Mouse (Mus musculus) hindbrain, embryonic 16.5 days (tissue): Measurements from ENCODE around the gene Zc3h10. TPM values are rescaled to one million over a fixed set of nuclear protein-coding genes. Genes with fewer than 3 reads are reported as not detected.

ENCODE experiments used
- ATAC-seq: fragments of 200-750 bp; cut with Nextera tagmentation; 2 replicates; pipeline ENCODE4 v1.8.0; 2017; ENCODE audit warnings: moderate TSS enrichment, moderate library complexity
- H3K27ac ChIP-seq: fragments of 300-500 bp; sonication (generic); 2 replicates; pipeline ENCODE4 v1.5.1; 2014; ENCODE audit warnings: low read depth, mild to moderate bottlenecking, control low read depth, low read length, moderate library complexity
- H3K27me3 ChIP-seq: fragments of 300-500 bp; sonication (generic); replicated peaks from 2 replicates; pipeline ENCODE4 v1.6.1; 2014; ENCODE audit warnings: low read length; ENCODE audit not compliant: control insufficient read depth, insufficient read depth
- H3K36me3 ChIP-seq: fragments of 300-500 bp; sonication (generic); 2 replicates; pipeline ENCODE4 v1.6.1; 2014; ENCODE audit warnings: mild to moderate bottlenecking, low read length, moderate library complexity, mixed read lengths; ENCODE audit not compliant: control insufficient read depth, insufficient read depth
- H3K4me1 ChIP-seq: fragments of 300-500 bp; sonication (generic); 2 replicates; pipeline ENCODE4 v1.6.1; 2014; ENCODE audit warnings: low read depth, low read length; ENCODE audit not compliant: control insufficient read depth, insufficient read depth
- H3K4me2 ChIP-seq: fragments of 300-500 bp; sonication (generic); 2 replicates; pipeline ENCODE4 v1.6.1; 2014; ENCODE audit warnings: mild to moderate bottlenecking, low read length, control low read depth, moderate library complexity
- H3K4me3 ChIP-seq: fragments of 300-500 bp; sonication (generic); 2 replicates; pipeline ENCODE4 v1.5.1; 2014; ENCODE audit warnings: mild to moderate bottlenecking, low read length, control low read depth, moderate library complexity
- H3K9ac ChIP-seq: fragments of 300-500 bp; sonication (generic); 2 replicates; pipeline ENCODE4 v1.6.1; 2014; ENCODE audit warnings: low read depth, mild to moderate bottlenecking, control low read depth, low read length, moderate library complexity
- H3K9me3 ChIP-seq: fragments of 300-500 bp; sonication (generic); 2 replicates; pipeline ENCODE4 v1.6.1; 2014; ENCODE audit warnings: mild to moderate bottlenecking, low read length, moderate library complexity; ENCODE audit not compliant: control insufficient read depth
- WGBS: fragments of 180-500 bp; shearing (Covaris S2); extraction: QIAGEN DNeasy Blood & Tissue Kit; methylation state at CpG from one replicate; pipeline ENCODE4 v1.1.7; 2014; 5-methylcytosine and 5-hydroxymethylcytosine counted together
- polyA plus RNA-seq: library from polyadenylated mRNA; unstranded; fragments of >200 nt; fragmentation: Nextera tagmentation; extraction: Ambion mirVana; gene quantifications from 2 replicates; pipeline ENCODE4 v1.2.1, GENCODE M21; 2015

Zc3h10 gene
- polyA plus RNA-seq, 1 experiment from 2014 or later = 17.0 TPM

DNA sequence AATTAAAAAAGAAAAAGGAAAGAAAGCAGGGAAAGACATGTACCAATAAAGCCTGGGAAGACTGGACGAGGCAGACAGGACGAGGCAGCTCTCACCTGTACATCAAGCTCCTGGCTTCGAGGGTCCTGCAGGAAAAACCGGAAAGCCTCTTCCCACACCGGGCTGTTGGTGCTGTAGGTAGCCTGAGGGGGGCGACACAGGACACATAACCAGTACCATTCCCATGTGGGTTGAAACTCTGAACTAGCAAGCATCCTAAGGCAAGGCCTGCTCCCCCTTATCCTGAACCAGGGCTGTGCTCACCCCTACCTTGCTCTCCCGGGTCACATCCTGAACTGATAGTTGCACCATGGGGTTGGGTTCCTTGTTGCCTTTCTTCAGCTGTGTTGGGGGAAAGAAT, 28.7 kb downstream of the Zc3h10 start:
- no peaks in the 10 kb centered on the region; the same call in 1 of the 2 replicates for H3K4me1 ChIP-seq
- H3K36me3 ChIP-seq = no peaks in the 10 kb centered on the region
- no peak overlapping the region for H3K4me3 ChIP-seq
- H3K27ac ChIP-seq = no peak overlapping the region
- no peak; the same call in 1 of the 2 replicates for ATAC-seq
- peaks cover 5% of the 10 kb centered on the region for H3K27me3 ChIP-seq
- no peak overlapping the region for H3K4me2 ChIP-seq
- H3K9me3 ChIP-seq = no peaks in the 10 kb centered on the region
- 78% methylated on average over 7 of the region's 7 CpGs for WGBS
- H3K9ac ChIP-seq = no peak overlapping the region

DNA sequence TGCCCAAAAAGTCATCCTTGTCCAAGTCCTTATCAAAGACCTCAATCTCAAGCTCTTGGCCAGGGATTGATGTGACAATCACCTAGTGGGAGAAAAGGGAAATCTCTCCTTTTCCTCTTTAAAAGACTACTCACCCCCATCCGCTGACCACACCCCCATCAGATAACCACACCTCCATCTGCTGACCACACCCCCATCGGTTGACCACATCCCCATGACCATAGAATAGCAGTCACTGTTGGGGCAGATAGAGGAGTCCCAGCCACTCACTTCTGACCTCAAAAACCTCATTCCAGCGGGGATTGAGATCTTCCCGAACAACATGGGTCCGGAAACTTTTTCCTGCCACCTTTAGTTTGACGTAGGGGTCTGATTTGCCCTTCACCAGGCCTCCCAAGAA, 30.9 kb downstream of the Zc3h10 start:
- WGBS = 29% methylated on average over 6 of the region's 6 CpGs
- ATAC-seq = no peak
- no peaks in the 10 kb centered on the region for H3K36me3 ChIP-seq
- H3K9me3 ChIP-seq = no peaks in the 10 kb centered on the region
- H3K27me3 ChIP-seq = peaks cover 4% of the 10 kb centered on the region
- H3K4me2 ChIP-seq = no peak overlapping the region
- no peak overlapping the region for H3K27ac ChIP-seq
- no peak overlapping the region for H3K4me3 ChIP-seq
- H3K9ac ChIP-seq = no peak overlapping the region
- no peaks in the 10 kb centered on the region for H3K4me1 ChIP-seq

DNA sequence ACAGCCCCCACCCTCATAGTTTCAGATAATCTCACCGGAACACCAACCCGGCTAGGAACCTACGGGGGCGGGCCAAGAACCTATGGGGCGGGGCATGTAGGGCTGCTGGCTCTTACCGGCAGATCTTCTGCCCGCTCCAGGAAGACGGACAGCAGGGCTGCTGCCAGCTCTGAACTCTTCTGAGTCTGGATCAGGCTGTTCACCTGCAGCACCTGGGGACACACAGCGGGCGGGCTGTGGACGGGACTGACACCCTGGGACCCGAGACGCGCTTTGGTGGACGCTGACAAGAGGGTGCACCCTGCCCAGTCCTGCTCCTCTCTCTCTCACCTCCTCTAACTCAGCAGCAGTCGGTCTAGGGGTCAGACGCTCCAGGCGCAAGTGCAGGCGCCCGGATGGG, 31.5 kb downstream of the Zc3h10 start:
- Histone ChIP-seq H3K36me3 (0 out of 2 replicates have a peak, but pooled peaks cover 3% of the 10 kb centered on the region), H3K4me3 (no peak overlapping the region), H3K9me3 (no peaks in the 10 kb centered on the region), H3K27ac (no peak overlapping the region), H3K27me3 (peaks cover 4% of the 10 kb centered on the region), H3K4me2 (0 out of 2 replicates have a peak overlapping the region, but pooled peaks have one; percentile 0), H3K4me1 (no peaks in the 10 kb centered on the region), H3K9ac (no peak overlapping the region; the same call in 1 of the 2 replicates)
- no peak for ATAC-seq
- 22% methylated on average over 20 of the region's 20 CpGs for WGBS

GRCm38 (mm10) chr10:128515044-128515443, 32.5 kb downstream of the Zc3h10 start:
- ATAC-seq = no peak
- H3K4me1 ChIP-seq = no peaks in the 10 kb centered on the region
- H3K4me3 ChIP-seq = no peak overlapping the region
- peaks cover 4% of the 10 kb centered on the region for H3K27me3 ChIP-seq
- H3K9me3 ChIP-seq = no peaks in the 10 kb centered on the region
- H3K9ac ChIP-seq = no peak overlapping the region
- no peak overlapping the region for H3K4me2 ChIP-seq
- H3K36me3 ChIP-seq = peaks cover 5% of the 10 kb centered on the region; the same call in 1 of the 2 replicates
- 91% methylated on average over 4 of the region's 4 CpGs for WGBS
- H3K27ac ChIP-seq = no peak overlapping the region

DNA sequence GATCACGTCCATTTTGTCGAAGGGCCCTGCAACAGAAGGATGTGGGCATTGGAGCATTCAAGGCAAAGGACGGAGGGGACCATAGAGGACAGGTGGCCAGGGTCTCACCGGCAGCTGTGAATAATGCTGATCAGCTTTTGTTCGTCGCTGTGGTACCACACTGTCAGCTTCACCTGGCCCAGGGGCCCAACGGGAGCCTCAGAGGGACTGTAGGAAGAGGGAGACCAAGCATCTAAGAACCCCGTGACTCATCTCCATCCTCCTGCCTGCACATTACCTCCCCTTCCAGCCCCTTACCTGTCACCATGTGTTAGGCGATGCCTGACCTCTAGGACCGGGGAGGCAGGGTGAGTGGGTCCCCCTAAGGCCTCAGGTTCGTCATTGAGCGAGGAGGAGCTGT, 35.8 kb downstream of the Zc3h10 start:
- Histone ChIP-seq H3K9me3 (no peaks in the 10 kb centered on the region), H3K4me1 (no peaks in the 10 kb centered on the region), H3K27ac (no peak overlapping the region), H3K4me3 (no peak overlapping the region), H3K4me2 (no peak overlapping the region), H3K27me3 (peaks cover 2% of the 10 kb centered on the region), H3K36me3 (peaks cover 9% of the 10 kb centered on the region; the same call in 1 of the 2 replicates), H3K9ac (no peak overlapping the region)
- ATAC-seq = no peak
- WGBS = 85% methylated on average over 12 of the region's 12 CpGs

- H3K4me3 ChIP-seq = no peak overlapping the region
- ATAC-seq = no peak
- H3K9ac ChIP-seq = no peak overlapping the region
- 91% methylated on average over 9 of the region's 9 CpGs for WGBS
- H3K4me1 ChIP-seq = no peaks in the 10 kb centered on the region
- peaks cover 9% of the 10 kb centered on the region; the same call in 1 of the 2 replicates for H3K36me3 ChIP-seq
- no peak overlapping the region for H3K27ac ChIP-seq
- no peaks in the 10 kb centered on the region; the same call in 1 of the 2 replicates for H3K27me3 ChIP-seq
- H3K4me2 ChIP-seq = no peak overlapping the region
- no peaks in the 10 kb centered on the region for H3K9me3 ChIP-seq
Measured at GRCm38 (mm10) chr10:128511189-128511588, 36.4 kb downstream of the Zc3h10 start.

DNA sequence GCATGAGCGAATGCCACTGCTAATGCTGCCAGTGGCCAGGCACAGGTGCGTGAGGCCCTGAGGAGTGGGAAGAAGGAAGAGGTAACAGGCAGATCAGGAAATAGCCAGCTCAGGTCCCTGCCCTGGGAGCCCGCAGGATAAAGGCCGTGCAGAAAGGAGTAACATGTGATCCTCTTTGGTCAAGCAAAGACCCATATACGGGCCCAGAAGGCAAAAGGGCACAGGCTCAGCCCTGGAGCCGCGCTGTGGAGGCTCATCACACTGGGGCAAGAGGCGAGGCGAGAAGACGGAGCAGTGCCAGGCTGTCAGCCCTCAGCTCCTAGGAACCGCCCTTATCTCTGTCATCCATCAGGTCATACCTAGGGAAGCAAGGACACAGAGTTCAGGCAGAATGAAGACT, 37.3 kb downstream of the Zc3h10 start:
- ATAC-seq = no peak
- 90% methylated on average over 11 of the region's 11 CpGs for WGBS
- Histone ChIP-seq H3K9me3 (no peaks in the 10 kb centered on the region), H3K27me3 (no peaks in the 10 kb centered on the region), H3K4me1 (no peaks in the 10 kb centered on the region), H3K4me2 (no peak overlapping the region), H3K4me3 (no peak overlapping the region), H3K9ac (no peak overlapping the region), H3K36me3 (peaks cover 9% of the 10 kb centered on the region; the same call in 1 of the 2 replicates), H3K27ac (no peak overlapping the region)

- WGBS = 84% methylated on average over 4 of the region's 4 CpGs
- H3K4me1 ChIP-seq = no peaks in the 10 kb centered on the region
- ATAC-seq = no peak
- no peak overlapping the region for H3K27ac ChIP-seq
- H3K9ac ChIP-seq = no peak overlapping the region
- H3K4me2 ChIP-seq = no peak overlapping the region
- H3K27me3 ChIP-seq = no peaks in the 10 kb centered on the region
- H3K4me3 ChIP-seq = no peak overlapping the region
- H3K9me3 ChIP-seq = no peaks in the 10 kb centered on the region
- peaks cover 9% of the 10 kb centered on the region; the same call in 1 of the 2 replicates for H3K36me3 ChIP-seq
Measured at GRCm38 (mm10) chr10:128509831-128510230, 37.7 kb downstream of the Zc3h10 start.

DNA sequence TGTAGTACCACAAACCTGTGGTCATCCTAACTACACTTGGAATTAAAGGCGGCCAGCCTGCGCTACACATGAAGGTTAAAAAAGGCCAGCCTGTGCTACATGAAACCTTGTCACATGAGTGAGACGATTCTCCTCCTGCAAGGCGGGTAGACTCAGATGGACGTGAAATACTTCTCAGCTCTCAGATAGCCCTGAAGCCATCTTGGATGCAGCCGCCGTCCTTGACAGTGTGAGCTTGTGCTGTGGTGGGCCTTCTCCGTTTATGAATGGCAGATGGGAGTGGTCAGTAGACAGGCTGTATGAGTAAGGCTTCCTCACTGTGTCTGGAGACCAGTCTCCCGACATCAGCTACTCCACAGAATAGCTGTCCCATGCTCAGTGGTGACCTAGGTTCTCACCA, 38.4 kb downstream of the Zc3h10 start:
- WGBS = 86% methylated on average over 9 of the region's 9 CpGs
- H3K4me2 ChIP-seq = no peak overlapping the region
- no peaks in the 10 kb centered on the region for H3K27me3 ChIP-seq
- no peaks in the 10 kb centered on the region for H3K4me1 ChIP-seq
- no peak overlapping the region for H3K27ac ChIP-seq
- H3K4me3 ChIP-seq = no peak overlapping the region
- no peaks in the 10 kb centered on the region for H3K9me3 ChIP-seq
- H3K36me3 ChIP-seq = peaks cover 9% of the 10 kb centered on the region; the same call in 1 of the 2 replicates
- H3K9ac ChIP-seq = no peak overlapping the region
- ATAC-seq = no peak

GRCm38 (mm10) chr10:128508260-128508659, 39.3 kb downstream of the Zc3h10 start:
- ATAC-seq = no peak
- Histone ChIP-seq H3K36me3 (peaks cover 9% of the 10 kb centered on the region; the same call in 1 of the 2 replicates), H3K27ac (no peak overlapping the region), H3K4me3 (no peak overlapping the region), H3K9me3 (no peaks in the 10 kb centered on the region), H3K9ac (no peak overlapping the region), H3K4me2 (no peak overlapping the region), H3K27me3 (no peaks in the 10 kb centered on the region), H3K4me1 (no peaks in the 10 kb centered on the region)
- WGBS = 82% methylated on average over 9 of the region's 9 CpGs
